Mouse (Mus musculus) lung, postnatal 0 days (tissue): ENCODE measurements around the gene Pnkd.

ENCODE experiments used
- CTCF ChIP-seq: IDR thresholded peaks from 2 replicates; pipeline ENCODE4 v1.5.1; 2016; ENCODE audit warnings: antibody characterized with exemption, mild to moderate bottlenecking
- EP300 ChIP-seq: IDR thresholded peaks from 2 replicates; pipeline ENCODE4 v1.6.1; 2016; ENCODE audit warnings: antibody characterized with exemption, mild to moderate bottlenecking, control low read depth

GRCm38 (mm10) chr1:74393697-74394096 is 109.0 kb downstream of the Pnkd start:
- no peak for TF ChIP-seq CTCF
- no peak for TF ChIP-seq EP300
